Mouse (Mus musculus): Measurements from ENCODE around the gene Car1. TPM values are rescaled to one million over a fixed set of nuclear protein-coding genes. Genes with fewer than 3 reads are reported as not detected.
"Not testable (repeated sequence)": the region's sequence is repeated elsewhere in the genome, so short reads cannot be mapped to it uniquely, and the experiment has no call there.

Gene Car1
- total and polyA plus RNA-seq, 2 experiments from 2014 or later, result 0.13 TPM; not detected in 1

DNA sequence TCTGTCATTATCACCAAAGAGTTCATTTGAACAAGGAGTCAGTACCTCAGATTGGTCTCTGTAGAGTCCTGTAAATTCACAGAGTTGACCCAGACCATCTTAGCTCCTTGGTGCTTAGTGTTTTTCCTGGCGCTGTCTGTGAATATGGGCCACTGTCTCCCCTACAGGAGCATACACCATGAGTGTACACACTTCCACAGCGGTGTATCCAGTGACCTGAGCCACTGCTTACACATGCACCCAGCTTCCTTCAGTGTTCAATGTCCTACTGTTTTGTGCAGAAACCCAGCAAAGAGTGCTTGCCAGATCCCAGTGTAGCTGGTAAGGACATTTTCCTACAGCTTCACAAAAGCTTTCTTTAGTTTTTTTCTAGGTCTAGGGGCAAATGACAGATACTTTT, 22.8 kb downstream of the Car1 start:
- DNase-seq (ENCODE audit: low spot score) (no peak), ATAC-seq (no peak)
- H3K4me2 ChIP-seq (ENCODE audit: low read depth, low read length), result no peak overlapping the region
- H3K27ac ChIP-seq, result no peak overlapping the region
- no peaks in the 10 kb centered on the region for H3K36me3 ChIP-seq (ENCODE audit: insufficient read depth, low read length)
- H3K4me3 ChIP-seq (ENCODE audit: low read length), result no peak overlapping the region
- no peak overlapping the region for H3K9ac ChIP-seq (replicated peaks; ENCODE audit: low read length)
- 80% methylated on average over 2 of the region's 2 CpGs for WGBS
- no peak for TF ChIP-seq CTCF (IDR thresholded peaks at IDR 0.05; ENCODE audit: low read depth)
- no peaks in the 10 kb centered on the region for H3K9me3 ChIP-seq (ENCODE audit: low read length)
- H3K27me3 ChIP-seq (ENCODE audit: insufficient read depth, low read length), result no peaks in the 10 kb centered on the region
- no peaks in the 10 kb centered on the region for H3K4me1 ChIP-seq (ENCODE audit: insufficient read depth, low read length)

DNA sequence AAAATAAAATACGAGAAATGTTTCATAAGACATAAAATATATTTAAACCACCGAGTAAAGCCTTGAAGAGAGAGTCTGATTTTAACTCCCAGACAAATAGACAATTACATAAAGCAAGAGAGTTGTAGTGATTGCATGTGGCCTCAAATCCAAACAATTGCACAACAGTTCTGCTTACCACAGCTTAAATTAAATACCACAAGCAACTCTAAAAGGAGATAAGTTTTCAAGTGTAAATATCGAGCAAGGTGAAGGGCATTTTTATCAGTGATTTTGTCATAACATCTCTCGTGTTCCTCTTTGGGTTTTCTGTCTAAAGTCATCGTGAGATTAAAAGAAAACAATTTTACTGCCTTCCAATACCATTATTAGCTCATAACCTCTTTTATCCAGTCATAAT, 25.0 kb downstream of the Car1 start:
- not testable (repeated sequence) for DNase-seq (ENCODE audit: low spot score); H3K4me3 ChIP-seq (ENCODE audit: low read length); H3K4me1 ChIP-seq (ENCODE audit: insufficient read depth, low read length); ATAC-seq; H3K9me3 ChIP-seq (ENCODE audit: low read length); H3K27me3 ChIP-seq (ENCODE audit: insufficient read depth, low read length); H3K27ac ChIP-seq; H3K36me3 ChIP-seq (ENCODE audit: insufficient read depth, low read length); H3K9ac ChIP-seq (replicated peaks; ENCODE audit: low read length); H3K4me2 ChIP-seq (ENCODE audit: low read depth, low read length)
- WGBS, result 83% methylated on average over 5 of the region's 5 CpGs

- not testable (repeated sequence) for H3K4me3 ChIP-seq (ENCODE audit: low read length); H3K9me3 ChIP-seq (ENCODE audit: low read length); DNase-seq (ENCODE audit: low spot score); H3K27ac ChIP-seq; H3K36me3 ChIP-seq (ENCODE audit: insufficient read depth, low read length); H3K9ac ChIP-seq (replicated peaks; ENCODE audit: low read length); H3K4me1 ChIP-seq (ENCODE audit: insufficient read depth, low read length); ATAC-seq; H3K4me2 ChIP-seq (ENCODE audit: low read depth, low read length); H3K27me3 ChIP-seq (ENCODE audit: insufficient read depth, low read length)
- WGBS, result 88% methylated on average over 3 of the region's 3 CpGs
These were observed 25.8 kb downstream of the Car1 start for GRCm38 (mm10) chr3:14782365-14782764.

GRCm38 (mm10) chr3:14780212-14780611, 28.0 kb downstream of the Car1 start:
- Histone ChIP-seq H3K36me3 (ENCODE audit: insufficient read depth, low read length) (no peaks in the 10 kb centered on the region), H3K27me3 (ENCODE audit: insufficient read depth, low read length) (no peaks in the 10 kb centered on the region), H3K9ac (replicated peaks; ENCODE audit: low read length) (no peak overlapping the region), H3K4me2 (ENCODE audit: low read depth, low read length) (no peak overlapping the region), H3K9me3 (ENCODE audit: low read length) (no peaks in the 10 kb centered on the region), H3K4me1 (ENCODE audit: insufficient read depth, low read length) (no peaks in the 10 kb centered on the region), H3K27ac (no peak overlapping the region), H3K4me3 (ENCODE audit: low read length) (no peak overlapping the region)
- TF ChIP-seq CTCF (IDR thresholded peaks at IDR 0.05; ENCODE audit: low read depth), result no peak
- ATAC-seq (no peak), DNase-seq (ENCODE audit: low spot score) (no peak)
- 89% methylated on average over 2 of the region's 2 CpGs for WGBS

DNA sequence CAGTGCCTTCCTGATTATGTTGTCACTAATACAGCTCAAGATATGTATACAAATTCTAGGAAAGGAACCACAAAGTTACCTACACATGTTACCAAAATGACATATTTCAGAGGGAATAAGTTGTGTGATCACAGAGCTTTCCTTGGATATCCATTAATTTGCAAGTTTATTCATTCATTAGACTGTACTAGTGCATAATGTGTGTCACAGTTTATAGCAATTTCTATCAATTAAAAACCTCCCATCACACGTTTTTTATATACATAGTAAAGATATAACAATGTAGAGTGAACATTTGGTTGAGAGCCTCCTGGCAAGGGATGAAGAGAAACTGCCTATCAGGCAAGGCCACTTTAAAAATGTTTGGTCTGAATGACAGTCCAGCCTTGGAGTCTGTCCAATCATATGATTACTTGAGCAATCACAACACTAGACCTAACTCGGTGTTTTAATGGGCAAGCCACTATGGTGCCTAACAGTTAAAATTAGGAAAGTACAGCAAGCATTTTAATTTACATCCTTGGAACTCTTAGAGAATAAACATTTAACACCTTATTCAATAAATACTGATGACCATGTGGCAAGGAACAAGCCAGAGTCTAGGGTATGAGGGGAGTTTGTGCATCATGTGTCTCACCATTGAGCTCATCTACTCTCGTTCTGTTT, 31.5 kb downstream of the Car1 start:
- ATAC-seq; H3K4me2 ChIP-seq (ENCODE audit: low read depth, low read length); H3K4me3 ChIP-seq (ENCODE audit: low read length); H3K27me3 ChIP-seq (ENCODE audit: insufficient read depth, low read length); H3K9ac ChIP-seq (replicated peaks; ENCODE audit: low read length); H3K27ac ChIP-seq; H3K9me3 ChIP-seq (ENCODE audit: low read length); H3K36me3 ChIP-seq (ENCODE audit: insufficient read depth, low read length); H3K4me1 ChIP-seq (ENCODE audit: insufficient read depth, low read length); DNase-seq (ENCODE audit: low spot score): not testable (repeated sequence)
- WGBS, result 76% methylated on average over 2 of the region's 3 CpGs

GRCm38 (mm10) chr3:14774539-14774938, 33.6 kb downstream of the Car1 start:
- not testable (repeated sequence) for H3K9me3 ChIP-seq (ENCODE audit: low read length); H3K9ac ChIP-seq (replicated peaks; ENCODE audit: low read length); H3K27ac ChIP-seq; H3K4me2 ChIP-seq (ENCODE audit: low read depth, low read length); H3K4me3 ChIP-seq (ENCODE audit: low read length); H3K4me1 ChIP-seq (ENCODE audit: insufficient read depth, low read length); ATAC-seq; DNase-seq (ENCODE audit: low spot score); H3K27me3 ChIP-seq (ENCODE audit: insufficient read depth, low read length); H3K36me3 ChIP-seq (ENCODE audit: insufficient read depth, low read length)
- WGBS, result 84% methylated on average over 1 of the region's 1 CpGs

GRCm38 (mm10) chr3:14772473-14772872, 35.7 kb downstream of the Car1 start:
- H3K27ac ChIP-seq; ATAC-seq; H3K9ac ChIP-seq (replicated peaks; ENCODE audit: low read length); H3K9me3 ChIP-seq (ENCODE audit: low read length); H3K36me3 ChIP-seq (ENCODE audit: insufficient read depth, low read length); H3K27me3 ChIP-seq (ENCODE audit: insufficient read depth, low read length); DNase-seq (ENCODE audit: low spot score); H3K4me3 ChIP-seq (ENCODE audit: low read length); H3K4me2 ChIP-seq (ENCODE audit: low read depth, low read length); H3K4me1 ChIP-seq (ENCODE audit: insufficient read depth, low read length): not testable (repeated sequence)
- WGBS, result 93% methylated on average over 1 of the region's 1 CpGs
